Mouse (Mus musculus): Measurements from ENCODE around the gene Gm10553.
"Not testable (repeated sequence)": the region's sequence is repeated elsewhere in the genome, so short reads cannot be mapped to it uniquely, and the experiment has no call there.

DNA sequence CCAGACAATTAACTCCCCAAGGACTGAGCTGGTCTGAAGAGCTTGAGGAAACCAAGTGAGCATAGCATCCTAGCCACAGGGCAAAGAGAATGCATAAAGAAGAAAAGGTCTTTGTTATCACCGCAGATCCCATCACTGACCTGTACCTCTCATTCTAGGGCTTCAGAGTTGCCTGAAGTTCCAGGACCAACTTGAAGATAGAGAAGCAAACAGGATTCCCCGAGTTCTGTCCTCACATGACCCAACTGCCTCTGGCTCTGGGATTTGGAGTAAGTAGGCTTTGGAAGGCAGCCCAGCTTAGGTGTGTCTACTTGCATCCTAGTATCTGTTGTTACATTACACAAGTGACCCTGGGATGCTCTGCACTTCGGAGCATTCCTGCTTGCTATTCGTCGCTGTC is 12.9 kb downstream of the Gm10553 start:
- not testable (repeated sequence) for TF ChIP-seq CTCF (IDR thresholded peaks at IDR 0.05; ENCODE audit: control insufficient read depth, insufficient read depth, low read length); POLR2A (IDR thresholded peaks at IDR 0.05; ENCODE audit: borderline replicate concordance, control insufficient read depth, low read depth, low read length)

All from bone marrow, adult 2 months (tissue).